Mouse (Mus musculus) cerebellum, adult (tissue): ENCODE data around the gene Prkcz.

ENCODE experiments used
- ATAC-seq: cut with Nextera tagmentation; 2 replicates; pipeline ENCODE4 v1.9.2; 2017; ENCODE audit warnings: mild to moderate bottlenecking, moderate library complexity, mixed read lengths; ENCODE audit not compliant: insufficient number of reproducible peaks, low FRiP score, low TSS enrichment

The Prkcz gene

DNA sequence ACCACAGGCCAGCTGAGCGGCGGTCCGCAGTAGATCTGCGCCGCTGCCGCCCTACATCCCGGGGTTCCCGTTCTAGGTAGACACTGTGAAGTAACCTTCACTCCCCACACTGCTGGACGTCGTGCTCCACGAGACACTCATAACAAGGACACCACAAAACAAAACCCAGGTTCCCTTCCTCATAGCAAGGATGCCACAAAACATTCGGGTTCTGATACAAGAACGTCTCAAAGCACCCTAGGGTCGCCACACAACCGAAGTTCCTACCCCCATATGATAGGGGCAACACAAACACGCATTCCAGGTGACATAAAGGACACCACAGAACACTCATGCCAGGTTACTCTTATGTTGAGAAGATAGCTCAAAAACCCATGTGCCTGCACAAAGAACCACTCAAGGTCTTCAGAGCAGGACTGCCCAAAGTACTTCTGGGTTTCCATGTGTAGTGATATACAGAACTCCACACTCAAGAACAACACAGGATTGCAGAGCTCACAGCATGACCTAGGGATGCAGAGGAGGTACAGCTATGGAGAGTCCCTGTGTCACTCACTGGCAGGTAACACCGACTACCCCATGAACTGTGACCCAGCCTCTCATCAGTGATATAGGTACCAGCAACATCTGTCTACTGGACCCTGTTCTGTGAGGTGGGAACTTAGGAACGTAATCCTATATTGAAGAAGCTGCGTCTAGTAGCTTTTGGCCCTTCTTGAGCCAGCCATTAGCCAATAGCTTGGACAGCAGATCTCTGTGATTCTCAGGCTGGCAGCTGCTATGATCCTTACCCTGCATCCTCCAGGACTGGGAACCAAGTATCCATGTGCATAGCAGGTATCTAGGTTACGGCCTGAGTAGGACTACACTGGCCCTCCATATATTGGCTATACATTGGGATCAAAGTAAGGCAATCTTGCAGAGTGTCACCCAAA, 137.3 kb downstream of the Prkcz start:
- ATAC-seq: no peak

DNA sequence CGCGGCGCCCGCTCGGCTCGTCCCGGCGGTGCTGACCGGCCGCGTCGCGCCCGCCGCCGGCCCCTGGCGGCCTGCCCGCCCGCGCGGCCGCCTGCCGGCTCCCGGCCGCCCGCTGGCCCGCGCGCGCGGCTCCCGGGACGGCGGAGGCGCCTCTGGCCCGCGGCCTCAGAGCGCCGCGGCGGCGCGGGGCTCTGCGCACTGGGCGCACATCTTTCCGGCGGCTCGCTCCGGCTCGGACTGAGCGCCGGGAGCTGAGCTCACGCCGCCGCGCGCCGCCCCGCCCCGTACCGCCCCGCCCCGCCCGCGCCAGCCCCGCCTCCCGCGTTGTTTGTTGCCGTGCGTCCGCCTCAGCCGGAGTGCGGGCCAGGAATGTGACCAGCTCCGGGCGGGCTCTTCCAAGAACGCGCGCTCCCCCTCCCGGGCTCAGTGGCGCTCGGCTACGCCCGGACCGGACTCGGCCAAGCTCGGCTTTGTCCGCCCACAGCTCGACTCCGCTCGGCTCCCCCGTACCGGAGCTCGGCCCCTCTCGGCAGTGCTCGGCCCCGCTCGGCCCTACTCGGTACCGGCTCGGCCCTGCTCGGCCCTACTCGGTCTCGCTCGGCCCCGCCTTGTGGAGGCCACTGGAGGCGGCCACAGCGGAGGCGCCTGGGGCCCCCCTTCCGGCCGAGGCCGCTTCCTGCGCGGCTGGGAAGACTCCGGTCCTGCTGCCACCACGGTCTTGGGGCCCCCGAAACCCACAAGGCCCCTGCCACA, 138.1 kb downstream of the Prkcz start:
- ATAC-seq: peak; percentile 89

- ATAC-seq: no peak
Measured at GRCm38 (mm10) chr4:155222552-155222840, 138.7 kb downstream of the Prkcz start, which contains the start of gene Ski. TSS of gene Ski (minus strand) at chr4:155222592.

- ATAC-seq: no peak
Measured at GRCm38 (mm10) chr4:155221599-155222551, 139.3 kb downstream of the Prkcz start.

- no peak for ATAC-seq
Measured at GRCm38 (mm10) chr4:155221106-155221505, 140.1 kb downstream of the Prkcz start.

DNA sequence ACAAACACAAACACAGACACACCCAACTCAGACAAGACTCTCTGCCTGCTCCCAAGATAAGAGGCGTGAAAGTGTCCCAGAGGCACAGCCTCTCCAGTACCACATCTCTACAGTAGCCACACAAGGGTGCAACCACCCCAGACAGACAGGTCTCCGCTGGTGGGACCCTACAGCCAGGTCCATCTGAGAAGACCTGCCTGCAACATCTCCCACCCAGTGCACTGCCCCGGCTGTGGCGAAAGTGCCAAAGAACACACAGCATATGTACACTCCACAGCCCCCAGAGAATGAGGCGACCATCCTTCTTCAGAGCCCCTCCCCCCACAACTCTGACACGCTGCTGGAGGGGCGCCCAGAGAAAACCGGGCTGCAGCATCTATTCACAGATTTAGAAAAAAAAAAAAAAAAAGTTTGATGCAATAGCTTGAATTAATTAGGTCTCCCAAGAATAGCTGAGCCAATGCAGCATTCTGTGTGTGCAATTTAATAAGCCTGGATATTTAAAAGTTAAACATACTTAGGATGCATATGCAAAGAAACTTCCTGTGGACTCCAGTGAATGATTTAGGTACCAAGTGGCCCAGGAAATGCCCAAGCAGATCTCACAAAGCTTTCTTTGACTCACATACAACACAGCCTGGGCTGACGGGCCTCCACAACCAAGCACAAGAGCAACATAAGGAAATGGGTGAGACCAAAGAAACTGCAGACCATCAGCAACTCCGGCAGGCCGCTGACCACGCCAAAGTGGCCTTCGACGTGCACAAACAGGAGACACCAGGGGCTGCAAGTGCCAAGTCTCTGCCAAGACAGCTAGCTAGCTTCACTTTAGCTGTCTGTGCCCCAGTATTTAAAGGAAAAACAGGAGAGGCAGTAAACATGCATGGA, 140.7 kb downstream of the Prkcz start:
- no peak for ATAC-seq

- no peak for ATAC-seq
Measured at GRCm38 (mm10) chr4:155219271-155220212, 141.6 kb downstream of the Prkcz start.

- no peak for ATAC-seq
Measured at GRCm38 (mm10) chr4:155218104-155218732, 142.9 kb downstream of the Prkcz start.

- no peak for ATAC-seq
Measured at GRCm38 (mm10) chr4:155217241-155218103, 143.7 kb downstream of the Prkcz start.

DNA sequence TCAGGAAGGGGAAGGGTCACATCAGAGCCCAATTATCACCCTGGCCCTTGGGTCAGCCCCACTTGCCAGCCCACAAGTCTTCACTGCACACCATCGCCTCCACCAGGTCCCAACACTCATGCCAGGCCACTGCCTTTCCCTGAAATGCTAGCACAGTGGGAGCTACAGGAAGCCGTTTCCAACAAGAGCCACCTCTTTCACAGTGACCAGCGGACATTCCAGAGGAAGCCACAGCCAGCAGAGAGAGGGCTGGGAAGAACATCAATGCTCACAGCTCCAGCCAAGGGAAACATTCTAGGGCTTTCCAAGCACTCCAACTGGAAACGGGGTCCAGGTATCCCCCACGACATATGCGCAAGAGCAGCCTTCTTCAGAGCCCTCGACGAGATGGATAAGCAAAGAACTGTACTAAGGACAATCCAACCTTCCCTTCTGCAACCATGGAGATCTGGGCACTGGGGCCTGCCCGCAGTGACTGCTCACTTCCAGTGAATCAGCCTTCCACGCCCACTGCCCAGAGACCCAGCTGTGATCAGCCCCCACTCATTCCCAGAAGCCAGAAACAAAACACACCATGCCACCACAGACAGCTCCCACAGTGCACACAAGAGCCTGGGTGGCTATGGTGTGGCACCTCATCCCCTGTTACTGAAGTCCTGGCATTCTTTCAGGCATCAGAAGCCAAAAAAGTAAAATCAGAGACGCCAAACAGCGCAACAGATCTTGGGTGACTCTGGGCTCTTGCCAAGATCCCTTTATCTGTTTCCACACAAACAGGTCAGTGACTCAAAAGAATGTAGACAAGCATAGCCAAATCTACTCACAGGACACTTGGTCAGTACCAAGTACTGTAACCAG, 145.2 kb downstream of the Prkcz start:
- ATAC-seq: no peak

DNA sequence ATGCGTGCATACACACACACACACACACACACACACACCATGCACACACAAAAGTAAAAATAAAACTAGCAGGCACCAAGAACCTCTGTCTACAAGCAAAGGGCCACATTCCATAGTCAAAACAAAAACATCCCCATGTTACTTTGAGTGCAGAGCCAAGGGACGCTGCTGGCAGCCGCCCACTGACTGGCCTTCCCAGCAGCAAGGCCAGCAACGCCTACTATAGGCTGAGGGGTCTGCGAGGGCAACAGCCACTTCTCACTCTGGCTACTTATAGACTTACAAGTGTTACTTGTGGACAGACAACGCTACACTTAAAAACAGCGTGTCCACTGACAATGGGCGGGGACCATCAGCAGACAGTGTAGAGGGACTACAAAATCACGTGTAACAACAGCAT, 146.0 kb downstream of the Prkcz start:
- ATAC-seq: no peak

DNA sequence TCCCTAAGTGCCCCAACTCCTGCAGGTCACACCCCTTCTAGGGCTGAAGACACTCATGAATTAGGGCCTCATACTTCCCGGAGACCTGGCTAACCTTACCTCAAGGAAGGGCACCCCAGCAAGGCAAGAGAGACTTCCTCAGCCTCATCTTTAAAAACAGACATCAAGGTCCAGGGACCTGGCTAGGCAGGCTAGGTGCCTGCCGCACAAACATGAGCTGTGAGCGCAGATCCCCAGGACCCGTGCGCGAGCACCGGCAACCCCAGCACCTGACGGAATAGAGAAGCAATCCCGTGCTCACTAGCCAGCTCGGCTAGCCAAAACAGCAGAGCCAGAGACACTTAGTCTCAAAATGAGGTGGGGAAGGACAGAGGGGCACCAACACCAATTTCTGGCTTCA, 146.4 kb downstream of the Prkcz start:
- ATAC-seq: no peak

DNA sequence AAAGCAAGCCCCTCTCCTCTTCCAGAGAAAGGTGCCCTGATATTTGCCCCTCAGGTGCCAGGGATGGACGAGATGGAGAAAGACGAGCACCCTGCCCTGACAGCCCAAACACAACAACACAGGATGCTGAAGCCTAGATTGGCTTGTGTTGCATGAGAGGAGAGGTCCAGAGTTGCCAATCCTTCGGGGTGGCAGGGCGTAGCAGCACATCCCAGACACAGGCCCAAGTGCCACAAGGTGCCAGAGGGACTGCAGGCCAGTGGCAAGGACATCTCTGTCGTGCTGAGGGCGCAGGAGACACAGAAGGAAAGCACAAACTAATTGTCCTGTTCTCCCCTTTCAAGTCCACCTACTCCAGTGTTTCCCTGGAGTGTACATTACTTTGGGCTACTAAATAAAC, 147.0 kb downstream of the Prkcz start:
- ATAC-seq: no peak

DNA sequence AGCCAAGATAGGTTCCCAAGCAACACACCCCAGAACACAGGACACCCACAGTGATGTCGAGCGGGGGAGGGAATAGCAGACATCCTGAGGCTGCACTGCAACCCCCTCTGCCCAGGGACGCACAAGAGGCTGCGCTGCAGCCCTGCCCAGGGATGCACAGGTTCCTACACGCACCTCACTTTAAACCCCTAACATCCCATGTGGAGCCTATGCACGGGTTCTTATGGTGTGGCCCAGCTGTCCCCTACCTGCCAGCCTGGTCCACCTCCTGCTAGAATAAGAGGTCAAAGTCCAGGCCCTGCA, 147.5 kb downstream of the Prkcz start:
- peak; percentile 37; the same call in 1 of the 2 replicates for ATAC-seq

DNA sequence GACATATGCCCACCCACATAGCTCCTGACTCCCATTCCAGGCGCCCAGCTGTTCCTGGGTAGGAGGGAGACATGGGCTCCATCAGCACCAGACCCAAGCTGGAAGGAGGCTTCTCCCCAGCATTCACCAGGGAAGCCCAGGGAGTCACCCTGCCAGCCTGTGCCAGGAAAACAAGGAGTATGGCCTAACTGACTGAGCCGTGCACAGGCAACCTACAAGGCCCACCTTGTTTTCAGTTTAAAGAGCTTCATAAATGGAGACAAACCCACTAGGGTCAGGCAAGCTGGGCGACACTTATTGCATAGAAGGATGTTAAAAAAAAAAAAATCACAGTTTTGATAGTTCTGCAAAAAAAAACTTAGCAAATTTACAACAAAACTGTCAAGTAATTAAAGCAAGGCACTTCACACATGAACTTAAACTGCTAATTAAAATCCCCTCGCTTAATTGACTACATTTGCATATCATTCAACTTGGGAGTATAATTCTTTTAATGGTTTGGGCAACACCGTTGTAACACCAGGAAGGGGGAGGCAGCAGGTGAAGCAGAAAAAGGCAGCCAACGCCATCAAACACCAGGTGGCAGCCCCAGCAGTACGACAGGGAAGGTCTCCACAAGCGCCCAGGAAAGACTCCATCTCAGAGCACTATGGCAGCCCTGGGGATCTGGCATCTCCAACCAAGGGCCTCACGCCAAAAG, 148.0 kb downstream of the Prkcz start:
- peak; percentile 13; the same call in 1 of the 2 replicates for ATAC-seq
